Mouse (Mus musculus) liver, postnatal 0 days (tissue): Measurements from ENCODE around the gene Top3b. TPM values are rescaled to one million over a fixed set of nuclear protein-coding genes. Genes with fewer than 3 reads are reported as not detected.
A peak's percentile ranks its signal among the peaks of the same experiment; 100 is the strongest.

Experiments used
- ATAC-seq: fragments of 200-750 bp; cut with Nextera tagmentation; 2 replicates; pipeline ENCODE4 v1.8.0; 2017; ENCODE audit warnings: mild to moderate bottlenecking, moderate library complexity
- DNase-seq: peaks from one replicate; pipeline ENCODE4 v3.0.0-alpha.2; 2016
- H3K27ac ChIP-seq: fragments of 300-500 bp; sonication (generic); 2 replicates; pipeline ENCODE4 v1.5.1; 2014; ENCODE audit warnings: antibody characterized with exemption, moderate library complexity, mild to moderate bottlenecking, low read depth
- H3K27me3 ChIP-seq: fragments of 300-500 bp; sonication (generic); 2 replicates; pipeline ENCODE4 v1.6.1; 2014; ENCODE audit warnings: low read length, control low read depth, mixed read lengths; ENCODE audit not compliant: insufficient read depth
- H3K36me3 ChIP-seq: fragments of 300-500 bp; sonication (generic); replicated peaks from 2 replicates; pipeline ENCODE4 v1.6.1; 2014; ENCODE audit warnings: mild to moderate bottlenecking, control low read depth, low read length, moderate library complexity, mixed read lengths; ENCODE audit not compliant: insufficient read depth
- H3K4me1 ChIP-seq: fragments of 300-500 bp; sonication (generic); 2 replicates; pipeline ENCODE4 v1.6.1; 2014; ENCODE audit warnings: antibody characterized with exemption, mild to moderate bottlenecking, control low read depth; ENCODE audit not compliant: insufficient read depth
- H3K4me2 ChIP-seq: fragments of 300-500 bp; sonication (generic); 2 replicates; pipeline ENCODE4 v1.6.1; 2014; ENCODE audit warnings: low read depth, mild to moderate bottlenecking, low read length, moderate library complexity, mixed read lengths
- H3K4me3 ChIP-seq: fragments of 300-500 bp; sonication (generic); 2 replicates; pipeline ENCODE4 v1.5.1; 2014; ENCODE audit warnings: low read depth, low read length
- H3K9ac ChIP-seq: fragments of 300-500 bp; sonication (generic); replicated peaks from 2 replicates; pipeline ENCODE4 v1.6.1; 2014; ENCODE audit warnings: mild to moderate bottlenecking, moderate library complexity
- H3K9me3 ChIP-seq: fragments of 300-500 bp; sonication (generic); 2 replicates; pipeline ENCODE4 v1.6.1; 2016; ENCODE audit warnings: mild to moderate bottlenecking, control low read depth, low read length, mixed read lengths
- CTCF ChIP-seq: sonication (generic); IDR thresholded peaks from 2 replicates; pipeline ENCODE4 v1.5.1; 2016; ENCODE audit warnings: antibody characterized with exemption, low read depth
- EP300 ChIP-seq: IDR thresholded peaks from 2 replicates; pipeline ENCODE4 v1.6.1; 2016; ENCODE audit warnings: antibody characterized with exemption, low read depth, mild to moderate bottlenecking
- WGBS: fragments of 180-500 bp; shearing (Covaris S2); extraction: QIAGEN DNeasy Blood & Tissue Kit; methylation state at CpG from one replicate; pipeline ENCODE4 v1.1.7; 2014; ENCODE audit not compliant: insufficient replicate concordance; 5-methylcytosine and 5-hydroxymethylcytosine counted together
- polyA plus RNA-seq: library from polyadenylated mRNA; unstranded; fragments of >200 nt; fragmentation: Nextera tagmentation; extraction: Ambion mirVana; gene quantifications from 2 replicates; pipeline ENCODE4 v1.2.1, GENCODE M21; 2015

Gene Top3b
- polyA plus RNA-seq, 1 experiment from 2014 or later, result 17.8 TPM

DNA sequence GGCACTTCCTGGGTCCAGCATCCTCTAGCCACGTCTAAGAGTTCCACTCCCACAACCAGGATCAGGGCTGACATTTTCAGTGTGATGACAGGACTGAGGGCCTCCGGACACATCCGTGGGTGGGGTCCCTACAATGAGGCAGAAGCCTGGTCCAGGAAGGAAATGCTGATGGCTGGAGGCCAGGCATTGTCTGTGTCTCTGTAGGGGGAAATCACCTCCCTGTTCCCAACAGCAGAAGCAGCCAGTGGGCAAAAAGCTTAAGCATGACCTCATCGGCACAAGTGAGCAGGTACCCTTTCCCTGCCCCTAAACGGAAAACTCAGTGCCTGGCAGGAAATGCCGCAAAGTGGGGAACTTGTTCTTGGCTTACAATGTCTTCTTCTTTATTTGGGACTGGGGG lies 37.3 kb downstream of the Top3b start:
- 47% methylated on average over 6 of the region's 6 CpGs for WGBS
- peaks cover 5% of the 10 kb centered on the region for H3K4me1 ChIP-seq
- no peaks in the 10 kb centered on the region for H3K9me3 ChIP-seq
- no peaks in the 10 kb centered on the region for H3K27me3 ChIP-seq
- no peak overlapping the region for H3K9ac ChIP-seq
- no peak overlapping the region for H3K4me2 ChIP-seq
- H3K27ac ChIP-seq, result no peak overlapping the region
- H3K4me3 ChIP-seq, result no peak overlapping the region
- DNase-seq, result peak; percentile 28
- TF ChIP-seq CTCF (no peak), EP300 (0 out of 2 replicates have a peak, but pooled peaks have one; percentile 15)
- peak; percentile 66 for ATAC-seq
- H3K36me3 ChIP-seq, result peaks cover 17% of the 10 kb centered on the region

DNA sequence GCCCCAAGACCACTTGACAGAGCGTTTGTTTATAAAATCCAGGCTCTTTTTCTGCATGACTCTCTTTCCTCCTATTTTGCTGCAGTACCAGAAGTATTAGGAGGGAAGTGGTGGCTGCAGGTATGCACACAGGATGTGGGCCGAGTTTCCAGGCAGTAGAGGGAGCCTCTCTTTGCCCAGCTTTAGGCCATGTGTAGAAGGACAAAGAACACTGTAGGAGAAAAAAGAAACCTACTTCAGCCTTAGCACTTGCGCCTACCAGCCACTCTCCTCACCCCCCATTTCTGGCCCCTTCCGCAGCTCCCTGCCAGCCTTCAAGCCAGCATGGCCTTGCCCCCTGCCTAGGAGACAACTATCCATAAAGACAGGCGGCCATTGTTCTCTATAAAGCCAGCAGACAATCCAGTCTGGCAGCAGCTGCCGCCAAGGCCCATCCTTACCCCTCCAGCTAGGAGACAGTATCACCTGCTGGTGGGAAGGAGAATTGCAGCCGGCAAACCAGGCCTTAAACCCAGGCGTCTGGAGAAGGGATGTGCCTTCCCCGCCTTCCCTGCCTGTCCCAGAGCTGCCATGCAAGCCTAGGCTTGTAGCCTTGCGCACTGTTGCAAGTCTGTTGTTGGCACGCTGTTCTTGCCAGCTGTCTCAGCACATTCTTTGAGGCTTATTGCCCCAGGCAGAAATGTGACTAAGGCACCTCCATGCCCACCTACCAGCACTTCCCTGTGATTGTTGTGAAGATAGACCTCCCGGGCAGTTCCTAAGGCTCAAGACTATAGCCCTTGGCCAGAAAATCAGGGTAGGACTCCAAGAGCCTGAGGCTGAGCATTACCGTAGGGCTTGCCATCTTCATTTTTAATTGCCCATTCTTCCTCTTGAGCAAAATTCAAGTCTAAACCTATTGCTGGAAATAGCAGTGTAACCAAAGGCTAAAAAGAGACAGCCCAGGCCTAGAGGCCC lies 41.4 kb downstream of the Top3b start:
- H3K36me3 ChIP-seq, result peaks cover 20% of the 10 kb centered on the region
- H3K9me3 ChIP-seq, result no peaks in the 10 kb centered on the region
- no peak overlapping the region for H3K4me3 ChIP-seq
- no peaks in the 10 kb centered on the region for H3K4me1 ChIP-seq
- DNase-seq (peak; percentile 74), ATAC-seq (peak; percentile 79)
- WGBS, result 47% methylated on average over 13 of the region's 13 CpGs
- no peak overlapping the region for H3K27ac ChIP-seq
- no peaks in the 10 kb centered on the region for H3K27me3 ChIP-seq
- H3K4me2 ChIP-seq, result no peak overlapping the region
- TF ChIP-seq EP300, result no peak
- TF ChIP-seq CTCF, result peak; percentile 98
- H3K9ac ChIP-seq, result no peak overlapping the region

DNA sequence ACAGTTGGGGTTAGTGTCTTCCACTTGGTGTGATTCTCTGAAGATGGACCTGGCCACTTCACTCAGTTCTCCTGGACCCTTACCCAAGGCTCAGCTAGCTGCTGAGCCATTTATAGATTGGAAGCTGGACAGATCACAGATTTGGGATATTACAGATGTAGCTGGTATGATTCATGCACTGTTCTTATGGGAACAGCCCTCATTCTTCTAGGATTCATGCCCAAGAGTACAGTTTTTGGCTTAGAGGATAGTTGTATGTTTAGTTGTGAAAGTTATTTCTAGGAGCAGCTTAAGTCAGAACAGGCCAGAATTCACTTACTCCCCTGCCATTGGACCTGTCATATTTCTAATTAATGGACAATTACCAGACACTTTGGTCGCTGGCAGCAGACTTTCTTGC lies 42.9 kb downstream of the Top3b start:
- H3K27ac ChIP-seq, result no peak overlapping the region
- WGBS, result 55% methylated on average over 1 of the region's 1 CpGs
- TF ChIP-seq EP300 (no peak), CTCF (no peak)
- no peak for DNase-seq
- ATAC-seq, result no peak
- H3K9me3 ChIP-seq, result no peaks in the 10 kb centered on the region
- peaks cover 35% of the 10 kb centered on the region for H3K36me3 ChIP-seq
- no peak overlapping the region for H3K4me3 ChIP-seq
- no peak overlapping the region for H3K9ac ChIP-seq
- H3K27me3 ChIP-seq, result no peaks in the 10 kb centered on the region
- H3K4me1 ChIP-seq, result no peaks in the 10 kb centered on the region
- H3K4me2 ChIP-seq, result no peak overlapping the region

DNA sequence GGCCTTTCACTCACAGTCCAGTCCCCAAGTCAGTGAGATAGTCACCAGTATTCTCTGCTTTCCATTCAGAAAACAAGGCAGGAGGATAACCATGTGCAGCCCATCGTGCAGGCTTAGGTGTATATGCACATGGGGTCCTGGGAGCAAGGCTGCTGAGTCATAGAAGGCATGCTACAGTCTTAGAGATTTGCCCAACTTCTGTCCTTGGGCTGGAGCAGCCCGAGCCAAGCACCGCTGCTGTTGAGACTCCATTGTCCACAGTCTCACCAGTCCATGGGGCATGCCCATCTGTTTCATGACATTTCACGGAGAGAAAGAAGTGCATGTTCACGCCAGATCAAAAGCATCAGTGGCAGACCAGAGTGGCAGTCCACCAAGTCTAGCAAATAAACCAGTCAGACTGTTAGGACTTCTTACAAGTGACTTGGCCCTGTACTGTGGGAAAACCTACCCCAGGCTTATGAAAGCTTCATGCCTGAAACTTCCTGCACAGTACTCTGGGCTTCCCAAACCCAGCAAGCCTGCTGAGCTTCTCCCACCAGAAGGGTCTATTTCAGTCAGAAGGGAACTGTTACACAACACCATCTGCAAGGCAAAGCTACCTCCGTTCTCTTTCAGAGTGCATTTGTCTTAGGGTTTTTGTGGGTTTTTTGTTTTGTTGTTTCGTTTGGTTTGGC lies 48.0 kb downstream of the Top3b start:
- Histone ChIP-seq H3K4me2 (no peak overlapping the region), H3K4me3 (no peak overlapping the region), H3K27ac (no peak overlapping the region), H3K9me3 (no peaks in the 10 kb centered on the region), H3K4me1 (no peaks in the 10 kb centered on the region), H3K36me3 (peaks cover 43% of the 10 kb centered on the region), H3K27me3 (no peaks in the 10 kb centered on the region), H3K9ac (no peak overlapping the region)
- DNase-seq (no peak), ATAC-seq (no peak)
- 77% methylated on average over 7 of the region's 7 CpGs for WGBS
- TF ChIP-seq EP300 (no peak), CTCF (no peak)

DNA sequence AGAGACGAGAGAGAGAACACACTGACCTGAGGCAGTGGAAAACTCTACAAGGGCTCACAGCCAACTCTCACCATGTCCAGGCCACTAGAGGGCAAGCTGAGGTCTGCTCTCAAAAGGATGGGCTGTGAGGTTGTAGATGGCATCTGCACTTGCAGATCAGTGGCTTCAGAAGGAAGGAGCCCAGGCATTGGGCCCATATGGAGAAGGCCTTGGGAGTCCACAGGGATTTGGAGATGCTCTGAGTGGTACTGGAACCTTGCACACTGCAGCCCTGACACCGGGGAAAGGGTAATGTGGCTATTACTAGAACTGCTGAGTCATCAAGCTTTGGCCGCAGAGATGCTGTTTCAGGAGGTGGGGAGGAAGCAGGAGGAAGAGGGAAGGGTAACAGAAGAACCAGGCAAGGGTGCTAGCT lies 50.5 kb downstream of the Top3b start:
- Histone ChIP-seq H3K9ac (no peak overlapping the region), H3K36me3 (peaks cover 33% of the 10 kb centered on the region), H3K4me3 (no peak overlapping the region), H3K27ac (no peak overlapping the region), H3K27me3 (no peaks in the 10 kb centered on the region), H3K9me3 (no peaks in the 10 kb centered on the region), H3K4me1 (no peaks in the 10 kb centered on the region), H3K4me2 (no peak overlapping the region)
- 34% methylated on average over 3 of the region's 3 CpGs for WGBS
- 0 out of 2 replicates have a peak, but pooled peaks have one; percentile 19 for ATAC-seq
- no peak for DNase-seq
- TF ChIP-seq EP300 (no peak), CTCF (peak; percentile 63)

DNA sequence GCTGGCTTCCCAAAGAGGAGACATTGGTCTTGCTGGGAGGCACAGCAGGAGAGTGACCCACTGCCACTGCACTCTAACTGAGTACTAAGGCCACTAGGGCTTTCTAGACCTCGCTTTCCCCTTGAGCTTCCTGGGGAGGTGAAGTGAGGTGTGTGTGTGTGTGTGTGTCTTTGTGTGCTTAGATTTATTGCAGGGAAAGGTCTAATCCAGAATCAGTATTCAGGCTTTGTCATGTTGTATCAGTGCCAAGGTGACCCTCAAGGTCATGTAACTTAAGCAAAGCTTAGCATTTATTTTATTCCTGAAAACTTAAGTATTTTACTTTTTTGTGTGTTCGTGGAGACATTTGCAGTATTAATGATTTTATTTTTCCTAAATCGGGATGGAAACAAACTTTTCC lies 53.9 kb downstream of the Top3b start:
- Histone ChIP-seq H3K9me3 (no peaks in the 10 kb centered on the region), H3K4me2 (no peak overlapping the region), H3K36me3 (0 out of 2 replicates have a peak, but pooled peaks cover 12% of the 10 kb centered on the region), H3K27me3 (no peaks in the 10 kb centered on the region), H3K9ac (no peak overlapping the region), H3K4me3 (no peak overlapping the region), H3K27ac (no peak overlapping the region), H3K4me1 (no peaks in the 10 kb centered on the region)
- DNase-seq, result no peak
- TF ChIP-seq EP300, result no peak
- no peak for TF ChIP-seq CTCF
- ATAC-seq, result no peak
- 83% methylated on average over 3 of the region's 3 CpGs for whole genome bisulfite sequencing
